Mouse (Mus musculus) liver, embryonic 14.5 days (tissue): ENCODE measurements around the gene Hipk2.

Source experiments
- CTCF ChIP-seq: IDR thresholded peaks from 2 replicates; pipeline ENCODE4 v1.5.1; 2016; ENCODE audit warnings: antibody characterized with exemption, low read depth, control low read depth
- EP300 ChIP-seq: IDR thresholded peaks from 2 replicates; pipeline ENCODE4 v1.6.1; 2016; ENCODE audit warnings: antibody characterized with exemption, low read depth

DNA sequence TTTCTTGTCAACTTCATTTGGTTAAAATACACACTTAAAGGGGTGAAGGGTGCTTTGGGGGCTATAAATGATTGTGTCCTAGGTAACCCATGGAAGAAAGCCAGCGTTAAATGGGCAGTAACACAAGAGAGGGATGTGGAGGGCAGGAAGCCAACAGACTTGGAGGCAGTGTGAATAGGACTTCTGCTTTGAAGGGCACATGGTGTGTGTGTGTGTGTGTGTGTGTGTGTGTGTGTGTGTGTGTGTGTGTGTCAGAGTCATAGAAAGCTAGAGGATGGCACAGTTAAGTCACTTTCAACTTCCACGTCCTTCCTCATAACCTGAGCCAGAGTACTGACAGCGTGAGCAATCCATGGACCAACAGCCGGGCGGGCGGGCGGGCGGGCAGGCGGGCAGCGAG, 187.1 kb downstream of the Hipk2 start:
- TF ChIP-seq CTCF (no peak), EP300 (no peak)
